Mouse (Mus musculus) kidney, postnatal 25 days (tissue): Measurements from ENCODE around the gene Fam124a.
"Not testable (repeated sequence)": the region's sequence is repeated elsewhere in the genome, so short reads cannot be mapped to it uniquely, and the experiment has no call there.

Experiments
- DNase-seq, 2 experiments: peaks; one replicate each; pipeline ENCODE4 v3.0.0; 2021; ENCODE audit warnings: mixed read lengths in 2 of 2

Gene Fam124a

DNA sequence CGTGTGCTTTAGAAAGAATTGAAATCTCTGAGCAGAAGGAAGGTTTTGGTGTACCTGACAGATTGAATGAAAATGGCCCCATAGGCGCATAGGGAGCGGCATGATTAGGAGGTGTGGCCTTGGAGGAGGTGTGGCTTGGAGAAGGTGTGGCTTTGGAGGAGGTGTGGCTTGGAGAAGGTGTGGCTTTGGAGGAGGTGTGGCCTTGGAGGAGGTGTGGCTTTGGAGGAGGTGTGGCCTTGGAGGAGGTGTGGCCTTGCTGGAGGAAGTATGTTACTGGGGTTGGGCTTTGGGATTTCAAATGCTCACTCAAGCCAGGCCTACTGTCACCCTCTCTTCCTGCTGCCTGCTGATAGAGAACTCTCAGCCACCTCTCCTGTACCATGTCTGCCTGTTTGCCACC lies 25.4 kb downstream of the Fam124a start:
- no peak for DNase-seq

DNA sequence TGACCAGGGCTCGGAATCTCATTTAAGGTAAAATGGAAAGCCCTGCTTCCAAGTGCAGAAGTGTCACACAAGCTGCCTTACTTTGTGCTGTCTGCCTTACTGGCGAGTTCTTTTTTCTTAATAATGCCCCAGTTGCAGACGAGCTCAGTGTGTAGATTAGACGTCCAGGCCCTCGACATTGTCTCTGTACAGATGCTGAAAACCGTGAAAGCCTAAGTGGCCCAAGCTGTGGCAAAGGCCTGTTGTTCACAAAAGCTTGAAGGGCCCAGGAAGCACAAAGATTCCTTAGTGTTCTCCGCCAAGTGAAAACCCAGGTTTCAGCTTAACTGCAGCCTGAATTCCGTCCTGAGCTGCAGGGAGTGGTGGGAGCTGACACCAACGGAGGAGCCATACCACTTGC lies 26.2 kb downstream of the Fam124a start:
- no peak for DNase-seq

DNA sequence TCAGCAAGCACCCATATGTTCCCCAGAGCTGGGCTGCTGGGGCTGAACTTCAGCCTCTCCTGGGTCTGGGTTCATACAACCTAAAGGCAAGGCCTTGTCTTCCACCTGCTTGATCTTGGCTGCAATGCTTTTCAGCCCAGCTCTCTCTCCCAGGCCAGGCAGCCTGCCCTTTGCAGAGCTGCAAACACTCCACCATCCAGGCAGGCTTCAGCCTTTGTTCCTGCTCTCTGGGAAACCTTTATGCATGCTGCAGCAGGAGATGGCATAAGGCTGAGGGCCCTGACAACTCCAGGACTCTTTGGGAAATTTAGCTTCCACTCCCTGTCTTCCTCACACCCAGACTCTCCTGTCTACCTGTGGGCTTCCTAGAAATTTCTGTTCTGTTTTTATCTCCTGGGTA lies 29.1 kb downstream of the Fam124a start:
- no peak for DNase-seq

DNA sequence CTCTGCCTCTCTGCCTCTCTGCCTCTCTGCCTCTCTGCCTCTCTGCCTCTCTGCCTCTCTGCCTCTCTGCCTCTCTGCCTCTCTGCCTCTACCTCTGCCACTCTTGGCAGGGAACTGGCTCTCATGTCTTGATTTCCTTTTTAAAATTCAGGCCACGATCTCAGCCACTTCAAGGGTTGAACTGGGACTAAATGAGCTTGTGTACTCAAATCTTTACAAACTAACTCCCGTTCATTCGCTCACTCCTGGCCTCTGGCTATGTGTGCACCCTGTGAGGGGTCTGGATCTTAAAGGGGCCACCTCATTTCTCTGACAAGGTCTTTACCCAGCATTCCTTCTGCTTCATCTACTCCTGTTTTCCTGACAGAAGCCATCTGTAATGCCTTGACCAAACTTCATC lies 29.8 kb downstream of the Fam124a start:
- no peak for DNase-seq

DNA sequence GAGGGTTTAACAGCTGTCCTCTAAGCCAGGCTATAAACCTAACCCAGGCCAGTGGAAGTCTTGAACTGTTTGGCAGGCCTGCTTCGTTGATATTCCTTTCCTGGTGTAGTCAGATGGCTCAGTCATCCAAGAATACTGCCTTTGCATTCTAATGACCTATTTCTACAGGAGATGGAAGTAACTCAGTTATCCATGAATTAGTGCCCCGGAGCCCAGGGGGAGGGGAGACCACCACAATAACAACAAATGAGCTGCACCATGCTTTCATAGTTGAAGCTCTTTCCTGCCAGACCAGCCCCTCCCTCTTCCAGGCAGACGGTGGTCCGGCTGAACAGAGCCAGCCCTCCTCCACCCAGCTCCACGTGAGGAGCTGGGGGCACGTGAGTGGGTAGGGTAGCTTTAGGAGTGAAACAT lies 44.6 kb downstream of the Fam124a start:
- no peak for DNase-seq

DNA sequence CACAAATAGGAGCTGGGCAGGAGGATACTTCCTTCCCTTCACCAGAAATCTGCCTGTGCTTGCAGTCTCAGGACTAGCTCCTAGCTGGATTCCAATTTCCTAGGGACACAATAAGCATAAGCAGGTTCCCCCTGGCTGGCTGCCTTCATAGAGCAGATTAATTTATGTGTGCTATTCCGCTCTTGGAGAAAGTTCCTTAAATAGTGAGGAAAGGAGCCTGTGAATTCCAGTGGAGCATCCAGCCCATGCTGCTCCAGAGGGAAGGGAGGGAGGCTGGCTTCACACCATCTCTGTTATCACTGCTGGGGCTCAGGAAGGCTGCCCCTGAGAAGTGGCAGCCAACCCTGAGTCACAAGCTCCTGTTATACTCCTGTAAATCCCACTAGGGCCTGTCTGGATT lies 46.7 kb downstream of the Fam124a start:
- peak in 1 of 2 experiments; percentile 13 for DNase-seq

DNA sequence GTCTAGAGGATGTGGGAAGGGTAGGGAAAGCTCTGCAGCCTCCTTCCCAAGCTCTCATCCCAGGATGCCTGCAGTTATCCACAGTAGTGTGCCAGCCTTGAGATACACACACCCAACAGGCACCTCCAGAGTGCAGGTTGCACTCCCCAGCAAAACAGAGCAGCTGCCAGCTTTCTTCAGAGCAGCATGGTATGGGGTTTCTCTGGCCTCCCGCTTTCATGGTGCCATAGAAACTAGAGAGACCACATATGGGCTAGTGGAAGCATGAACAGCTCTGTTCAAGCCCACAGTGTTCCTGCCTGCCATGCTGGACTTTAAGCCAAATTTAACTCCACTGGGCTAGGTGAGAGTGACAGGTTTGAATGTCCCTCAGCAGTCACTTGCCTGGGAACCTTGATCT lies 47.3 kb downstream of the Fam124a start:
- DNase-seq: no peak

DNA sequence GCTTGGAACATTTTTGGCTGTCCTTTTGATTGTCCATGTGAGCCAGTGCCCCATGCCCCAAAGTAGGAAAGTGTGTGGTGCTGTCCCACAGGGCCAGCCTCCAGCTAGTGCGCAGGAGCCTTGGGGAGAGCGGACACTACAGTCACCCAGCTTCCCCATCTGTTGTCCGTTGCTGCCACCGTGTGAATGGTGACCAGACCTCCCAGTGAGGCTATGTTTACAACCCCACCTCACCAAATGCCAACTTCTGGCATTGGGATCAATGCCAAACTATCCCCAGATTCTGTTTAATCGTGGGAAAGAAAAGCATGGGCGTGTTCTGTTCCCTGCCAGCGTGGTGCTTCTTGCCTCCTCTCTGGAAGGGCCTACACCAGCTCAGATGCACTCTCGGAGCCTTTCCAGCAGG lies 52.3 kb downstream of the Fam124a start:
- peak; percentile 7 to 41 for DNase-seq

DNA sequence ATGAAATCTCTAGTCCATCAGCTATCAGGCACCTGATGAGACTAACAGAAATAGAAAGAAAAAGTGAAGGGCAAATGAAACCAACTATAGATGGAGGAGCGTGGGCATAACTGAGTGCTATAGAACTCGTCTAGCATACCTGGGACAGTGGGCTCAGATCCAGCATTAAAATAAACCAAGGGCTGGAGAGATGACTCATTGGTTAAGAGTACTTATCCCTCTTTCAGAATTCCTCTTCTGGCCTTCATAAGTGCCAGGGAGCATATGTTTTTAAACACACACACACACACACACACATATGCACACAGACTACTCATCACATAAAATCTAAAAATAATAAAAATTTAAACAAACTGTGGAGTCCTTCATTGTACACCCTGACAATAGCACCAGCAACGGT lies 54.4 kb downstream of the Fam124a start:
- no peak for DNase-seq

DNA sequence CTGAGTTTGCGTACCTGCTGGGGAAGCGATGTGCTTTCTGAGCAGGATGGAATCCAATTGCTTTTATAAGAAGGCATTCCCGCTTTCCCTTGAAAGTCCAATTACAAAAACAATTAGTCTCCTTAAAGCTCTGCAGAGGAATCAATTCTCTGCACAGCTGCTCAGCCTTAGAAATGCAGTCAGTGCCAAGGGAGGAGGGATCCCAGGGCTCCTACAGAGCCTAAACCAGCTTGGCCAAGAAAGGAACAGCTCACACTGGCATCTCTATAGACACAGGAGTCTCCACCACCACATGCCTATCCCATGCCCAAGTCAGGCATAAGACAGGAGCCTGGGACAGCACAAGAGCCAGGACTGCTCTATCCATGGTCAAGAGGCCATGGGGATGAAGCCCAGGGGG lies 66.9 kb downstream of the Fam124a start:
- no peak for DNase-seq

DNA sequence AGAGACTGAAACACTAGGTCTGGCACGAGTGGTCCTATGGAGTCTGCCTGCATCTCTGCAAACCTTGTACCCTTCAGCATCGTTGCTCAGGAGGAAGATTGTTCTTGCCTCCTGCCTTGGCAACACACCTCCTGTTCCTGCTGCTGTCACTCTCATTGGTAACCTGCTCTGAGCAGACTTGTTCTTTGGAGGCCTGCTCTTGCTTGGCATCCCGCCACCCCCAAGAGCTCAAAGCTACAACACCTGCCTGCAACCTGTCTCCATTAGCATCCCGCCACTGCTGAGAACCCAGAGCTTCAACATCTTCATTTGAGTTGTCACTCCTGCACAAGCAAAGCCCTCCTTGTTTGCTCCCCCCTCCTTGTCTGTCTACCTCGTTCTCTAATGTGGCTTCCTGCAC lies 72.4 kb downstream of the Fam124a start:
- DNase-seq: no peak

DNA sequence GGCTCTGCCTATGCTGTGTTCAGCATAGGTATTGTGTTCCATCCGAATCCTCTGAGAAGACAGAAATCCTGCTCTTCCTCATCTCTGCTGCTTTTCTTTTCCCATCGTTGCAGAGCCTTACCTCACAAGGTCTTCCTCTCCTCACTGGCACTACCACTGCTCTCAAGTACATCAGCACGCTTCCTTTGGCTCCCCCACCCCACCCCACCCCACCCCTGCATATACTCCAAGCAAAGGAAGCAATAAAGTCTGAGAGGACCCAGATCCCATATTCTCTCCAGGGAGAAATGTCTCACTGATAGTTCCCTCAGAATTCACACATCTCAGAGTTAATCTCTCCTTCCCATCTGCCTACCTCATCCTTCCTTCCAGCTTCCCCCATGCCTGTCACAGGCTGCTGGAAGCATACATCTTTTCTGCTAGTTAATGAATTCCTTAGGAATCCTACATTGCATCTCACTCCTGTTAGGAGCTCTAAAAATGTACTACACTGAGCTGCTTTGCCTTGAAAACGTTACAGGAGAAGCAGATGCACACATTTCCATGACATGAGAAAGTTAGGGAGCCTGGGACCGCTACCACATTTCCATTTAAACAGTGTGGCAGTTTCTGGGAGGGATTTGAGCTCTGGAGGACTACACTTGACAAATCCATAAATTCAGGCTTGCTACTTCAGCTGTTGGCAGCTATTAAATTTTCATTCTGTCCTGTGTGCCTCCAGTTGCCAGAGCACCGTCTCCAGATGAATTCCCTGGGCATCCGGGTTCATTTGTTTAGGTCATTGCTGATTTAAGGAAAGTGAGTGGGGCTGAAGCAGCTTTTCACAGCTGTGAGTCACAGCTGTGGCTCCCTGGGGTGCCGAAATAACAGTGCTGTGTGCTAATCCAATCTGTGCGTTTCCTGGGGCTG lies 82.2 kb downstream of the Fam124a start:
- DNase-seq: no peak

DNA sequence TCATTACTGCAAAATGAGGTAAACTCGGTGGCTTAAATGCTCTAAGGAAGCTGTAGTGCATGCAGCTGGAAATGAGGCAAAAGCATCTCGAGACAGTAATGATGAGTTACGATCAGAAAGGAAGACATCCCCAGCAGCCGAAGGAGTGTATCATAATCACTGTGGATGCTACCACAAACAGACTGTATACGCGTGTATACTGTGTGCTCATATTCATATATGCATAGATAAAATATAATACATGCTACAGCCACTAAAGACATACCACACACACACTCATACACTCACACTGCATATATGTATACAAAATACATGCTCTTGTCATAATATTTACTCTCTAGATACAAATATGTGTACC lies 82.8 kb downstream of the Fam124a start:
- no peak for DNase-seq

DNA sequence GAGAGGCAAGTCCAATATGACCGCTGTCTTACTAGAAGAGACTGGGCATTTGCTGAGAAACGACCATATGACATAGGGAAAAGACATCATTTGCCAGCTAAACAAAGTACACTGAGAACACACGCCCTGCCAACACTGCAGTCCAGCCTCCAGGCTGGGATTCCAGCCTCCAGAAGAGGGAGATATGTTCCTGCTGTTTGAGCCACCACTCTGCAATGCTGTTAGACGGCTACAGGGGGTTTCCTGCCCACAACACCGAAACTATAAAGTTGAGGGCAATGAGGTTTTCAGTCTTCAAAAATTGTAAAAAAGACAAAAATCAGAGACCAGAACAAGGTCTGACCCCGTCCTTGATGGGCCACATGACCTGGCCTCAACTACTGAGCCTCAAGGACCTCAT lies 83.6 kb downstream of the Fam124a start:
- peak in 1 of 2 experiments; percentile 8 for DNase-seq

DNA sequence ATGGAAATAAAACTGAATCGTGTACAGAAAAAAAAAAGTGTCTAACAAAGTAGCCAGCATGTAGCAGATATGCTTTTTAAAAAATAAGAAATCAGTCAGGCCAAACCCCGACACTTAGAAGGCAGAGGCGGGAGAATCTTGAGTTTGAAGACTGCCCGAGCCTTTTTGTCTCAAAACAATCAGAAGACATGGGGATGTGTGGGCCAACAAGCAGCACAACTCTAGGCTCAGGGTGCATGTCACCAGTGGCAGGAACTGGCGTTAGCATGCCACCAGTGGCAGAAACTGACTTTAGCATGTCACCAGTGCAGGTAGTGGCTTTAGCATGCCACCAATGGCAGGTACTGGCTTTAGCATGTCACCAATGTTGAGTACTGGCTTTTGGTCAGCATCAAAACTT lies 84.0 kb downstream of the Fam124a start:
- DNase-seq: no peak

DNA sequence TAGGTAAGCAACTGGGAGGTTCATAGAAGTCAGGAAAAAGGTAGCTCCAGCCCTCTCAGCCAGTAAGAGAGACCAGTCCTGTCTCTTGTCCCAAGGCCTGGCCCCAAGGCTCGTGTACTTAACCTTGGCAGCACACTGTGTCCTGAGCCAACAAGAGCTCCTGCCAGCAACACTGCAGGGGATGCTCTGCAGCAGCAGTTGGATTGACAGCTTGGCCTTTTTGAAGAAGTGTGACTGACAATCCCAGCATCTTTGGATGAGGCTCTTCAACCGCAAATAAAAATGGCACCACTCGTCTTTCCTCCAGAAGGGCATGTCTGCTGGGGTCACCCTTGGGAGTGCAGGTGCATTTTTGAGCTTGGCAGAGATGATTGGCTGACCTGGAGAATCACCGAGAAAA lies 84.9 kb downstream of the Fam124a start:
- no peak for DNase-seq

DNA sequence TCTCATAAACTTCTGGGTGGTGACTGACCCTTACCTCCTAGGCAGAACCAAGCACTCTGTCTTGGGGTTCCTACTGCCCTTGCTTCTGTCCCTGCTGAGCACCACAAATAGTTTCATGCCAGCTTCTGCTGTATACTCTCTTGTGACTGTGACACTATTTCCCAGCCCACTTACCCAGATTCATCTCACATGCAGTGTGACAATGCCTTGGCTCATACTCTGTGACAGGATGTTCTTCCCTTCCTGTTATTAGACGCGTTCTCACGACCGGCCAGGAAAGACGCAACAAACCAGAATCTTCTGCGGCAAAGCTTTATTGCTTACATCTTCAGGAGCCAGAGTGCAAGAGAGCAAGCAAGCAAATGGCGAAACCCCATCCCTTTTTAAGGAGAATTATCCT lies 86.8 kb downstream of the Fam124a start:
- DNase-seq: not testable (repeated sequence)

DNA sequence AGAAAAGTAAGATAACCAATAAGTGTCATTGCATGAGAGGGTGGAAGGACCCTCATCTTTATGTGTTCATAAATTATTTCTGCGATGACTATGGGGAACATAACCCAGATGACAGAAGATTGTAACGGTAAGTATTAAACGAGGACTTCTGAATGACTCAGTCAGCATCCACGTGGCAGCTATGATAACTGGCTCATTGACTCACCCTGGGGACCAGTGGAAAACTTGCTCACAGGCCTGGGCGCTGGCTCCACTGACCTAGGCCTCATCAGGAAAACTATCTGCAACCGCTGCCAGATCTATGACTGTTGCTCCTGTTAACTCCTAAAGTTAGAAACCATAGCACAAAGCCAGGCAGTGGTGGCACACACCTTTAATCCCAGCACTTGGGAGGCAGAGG lies 92.9 kb downstream of the Fam124a start:
- DNase-seq: no peak

DNA sequence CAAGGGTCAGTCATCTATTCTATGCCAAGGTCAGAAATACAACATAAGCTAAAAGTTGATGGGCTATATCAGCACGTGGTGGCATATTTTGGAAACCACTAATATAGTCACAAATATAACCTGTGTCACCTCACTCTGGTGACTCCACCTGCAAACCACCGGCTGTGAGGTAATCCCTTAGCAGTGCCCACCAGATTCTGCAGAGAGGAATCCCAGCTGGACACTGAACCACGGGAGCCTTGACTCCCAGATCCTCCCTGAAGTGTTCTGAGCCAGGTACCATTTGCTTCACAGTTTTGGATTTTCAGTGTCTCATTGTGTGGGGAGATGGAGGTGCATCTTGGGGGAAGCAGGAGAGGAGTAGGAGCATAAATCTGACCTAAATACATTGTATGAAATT lies 94.8 kb downstream of the Fam124a start:
- DNase-seq: no peak

DNA sequence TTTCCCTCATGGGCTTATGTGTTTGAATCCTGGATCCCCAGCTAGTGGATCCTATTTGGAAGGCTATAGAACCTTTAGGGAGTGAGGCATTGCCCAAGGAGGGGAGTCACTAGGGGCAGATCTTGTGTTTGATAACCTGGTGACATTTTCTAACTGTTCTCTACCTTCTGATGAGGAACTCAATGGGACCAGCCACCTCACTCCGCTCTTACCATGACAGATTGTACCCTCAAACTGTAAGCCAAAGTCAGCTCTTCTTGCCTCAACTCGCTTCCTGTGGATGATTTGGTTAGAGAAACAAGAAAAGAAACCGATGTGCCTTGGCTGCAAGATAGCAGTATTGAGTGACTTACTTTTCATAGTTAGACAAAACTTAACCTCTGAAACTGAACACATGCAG lies 96.2 kb downstream of the Fam124a start:
- no peak for DNase-seq

DNA sequence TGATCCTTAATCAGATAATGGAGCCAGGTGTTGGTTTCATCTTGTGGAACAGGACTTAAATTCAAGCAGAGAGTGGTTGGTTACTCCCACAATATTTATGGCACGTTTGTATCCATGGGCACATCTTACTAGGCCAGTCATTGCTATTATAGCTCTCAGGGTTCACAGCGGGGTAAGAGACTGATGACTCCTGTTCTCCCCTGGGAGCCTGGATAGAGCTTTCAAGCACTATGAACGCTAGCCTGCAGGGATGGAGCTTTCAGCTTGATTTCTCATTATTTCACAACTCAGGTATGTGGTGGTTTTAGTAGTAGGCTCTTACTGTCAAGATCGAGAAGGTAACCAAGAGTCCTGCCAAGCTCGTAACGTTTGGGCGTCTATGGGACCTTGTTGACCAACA lies 100.5 kb downstream of the Fam124a start:
- no peak for DNase-seq

DNA sequence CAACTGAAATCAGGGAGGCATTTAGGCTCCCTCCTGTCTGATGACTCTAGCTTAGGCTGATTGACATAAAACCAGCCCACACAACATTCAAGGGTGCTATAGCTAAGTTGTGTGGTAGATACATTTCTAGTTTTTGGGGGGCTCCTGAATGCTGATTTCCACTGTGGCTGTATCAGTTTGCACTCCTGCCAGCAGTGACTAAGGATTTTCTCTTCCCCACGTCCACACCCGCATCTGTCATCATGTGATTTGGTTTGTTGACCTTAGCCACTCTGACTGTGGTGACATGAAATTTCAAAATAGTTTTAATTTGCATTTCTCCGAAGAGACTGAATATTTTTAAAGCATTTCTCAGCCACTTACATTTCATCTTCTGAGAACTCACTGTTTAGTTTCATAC lies 101.9 kb downstream of the Fam124a start:
- no peak for DNase-seq
